Mouse (Mus musculus): Measurements from ENCODE around the gene Psmd9. TPM values are rescaled to one million over a fixed set of nuclear protein-coding genes. Genes with fewer than 3 reads are reported as not detected.

Psmd9 gene
- polyA plus RNA-seq, 1 experiment from 2014 or later: 89.3 TPM

- peaks cover 62% of the 10 kb centered on the region for H3K36me3 ChIP-seq
- H3K9ac ChIP-seq (replicated peaks): peak within 1 kb of the TSS; percentile 53; the same call in 1 of the 2 replicates
Observed at GRCm38 (mm10) chr5:123132308-123133071, 36.7 kb upstream of the Psmd9 start, which contains the start of gene Rhof. Rhof (minus strand) TSS chr5:123132692.

GRCm38 (mm10) chr5:123133083-123133783 lies 36.0 kb upstream of the Psmd9 start:
- peaks cover 73% of the 10 kb centered on the region for H3K4me1 ChIP-seq (replicated peaks)
- ATAC-seq (ENCODE audit: insufficient number of reproducible peaks, insufficient read depth, low FRiP score, low TSS enrichment, low read depth): no peak
- H3K9me3 ChIP-seq: no peaks in the 10 kb centered on the region
- H3K4me2 ChIP-seq: peak overlapping the region; percentile 100
- peaks cover 58% of the 10 kb centered on the region for H3K36me3 ChIP-seq
- H3K27ac ChIP-seq: peak overlapping the region; percentile 100
- 19% methylated on average over 18 of the region's 18 CpGs for WGBS
- peak overlapping the region; percentile 99; the same call in 1 of the 2 replicates for H3K4me3 ChIP-seq (replicated peaks)
- H3K27me3 ChIP-seq: no peaks in the 10 kb centered on the region
- no peak overlapping the region for H3K9ac ChIP-seq (replicated peaks)

More at GRCm38 (mm10) chr5:123132308-123133071, 36.7 kb upstream of the Psmd9 start, which contains the start of gene Rhof:
- peak within 1 kb of the TSS; percentile 39 for H3K4me3 ChIP-seq (replicated peaks)
- H3K9me3 ChIP-seq: no peaks in the 10 kb centered on the region
- H3K4me2 ChIP-seq: peak within 1 kb of the TSS; percentile 100
- H3K27ac ChIP-seq: peak within 1 kb of the TSS; percentile 100
- peaks cover 65% of the 10 kb centered on the region for H3K4me1 ChIP-seq (replicated peaks)
- whole genome bisulfite sequencing: 3% methylated on average over 44 of the region's 44 CpGs
- H3K27me3 ChIP-seq: no peaks in the 10 kb centered on the region
- peak; percentile 45; the same call in 1 of the 2 replicates for ATAC-seq (ENCODE audit: insufficient number of reproducible peaks, insufficient read depth, low FRiP score, low TSS enrichment, low read depth)

- ATAC-seq (ENCODE audit: insufficient number of reproducible peaks, insufficient read depth, low FRiP score, low TSS enrichment, low read depth): no peak
- Histone ChIP-seq H3K4me2 (peak overlapping the region; percentile 100), H3K4me1 (replicated peaks) (peaks cover 74% of the 10 kb centered on the region), H3K36me3 (peaks cover 53% of the 10 kb centered on the region), H3K9me3 (no peaks in the 10 kb centered on the region), H3K4me3 (replicated peaks) (0 out of 2 replicates have a peak overlapping the region, but pooled peaks have one; percentile 99), H3K27me3 (no peaks in the 10 kb centered on the region), H3K9ac (replicated peaks) (no peak overlapping the region), H3K27ac (peak overlapping the region; percentile 100)
- WGBS: 20% methylated on average over 7 of the region's 7 CpGs
Observed at GRCm38 (mm10) chr5:123133784-123134143, 35.4 kb upstream of the Psmd9 start.

- Histone ChIP-seq H3K36me3 (peaks cover 48% of the 10 kb centered on the region), H3K9ac (replicated peaks) (peak overlapping the region; percentile 100)
Observed at GRCm38 (mm10) chr5:123134186-123134874, 34.9 kb upstream of the Psmd9 start.

GRCm38 (mm10) chr5:123134875-123135382 lies 34.3 kb upstream of the Psmd9 start:
- Histone ChIP-seq H3K9me3 (no peaks in the 10 kb centered on the region), H3K4me2 (peak overlapping the region; percentile 100), H3K9ac (replicated peaks) (peak overlapping the region; percentile 100), H3K36me3 (peaks cover 42% of the 10 kb centered on the region), H3K27ac (peak overlapping the region; percentile 100), H3K4me1 (replicated peaks) (peaks cover 71% of the 10 kb centered on the region), H3K27me3 (no peaks in the 10 kb centered on the region), H3K4me3 (replicated peaks) (peak overlapping the region; percentile 99)
- no peak for ATAC-seq (ENCODE audit: insufficient number of reproducible peaks, insufficient read depth, low FRiP score, low TSS enrichment, low read depth)
- 16% methylated on average over 8 of the region's 8 CpGs for WGBS

More at GRCm38 (mm10) chr5:123134186-123134874, 34.9 kb upstream of the Psmd9 start:
- Histone ChIP-seq H3K9me3 (no peaks in the 10 kb centered on the region), H3K4me3 (replicated peaks) (peak overlapping the region; percentile 99), H3K4me2 (peak overlapping the region; percentile 100), H3K27ac (peak overlapping the region; percentile 100), H3K27me3 (no peaks in the 10 kb centered on the region), H3K4me1 (replicated peaks) (peaks cover 71% of the 10 kb centered on the region)
- no peak for ATAC-seq (ENCODE audit: insufficient number of reproducible peaks, insufficient read depth, low FRiP score, low TSS enrichment, low read depth)
- WGBS: 52% methylated on average over 13 of the region's 13 CpGs

GRCm38 (mm10) chr5:123135471-123136360 lies 33.5 kb upstream of the Psmd9 start:
- ATAC-seq (ENCODE audit: insufficient number of reproducible peaks, insufficient read depth, low FRiP score, low TSS enrichment, low read depth): no peak
- H3K9me3 ChIP-seq: no peaks in the 10 kb centered on the region
- peak overlapping the region; percentile 99 for H3K4me3 ChIP-seq (replicated peaks)
- peak overlapping the region; percentile 100 for H3K9ac ChIP-seq (replicated peaks)
- H3K36me3 ChIP-seq: peaks cover 34% of the 10 kb centered on the region
- peaks cover 71% of the 10 kb centered on the region for H3K4me1 ChIP-seq (replicated peaks)
- H3K4me2 ChIP-seq: peak overlapping the region; percentile 100
- H3K27ac ChIP-seq: peak overlapping the region; percentile 100
- H3K27me3 ChIP-seq: no peaks in the 10 kb centered on the region
- WGBS: 1% methylated on average over 30 of the region's 30 CpGs

- Histone ChIP-seq H3K4me2 (peak overlapping the region; percentile 100), H3K9ac (replicated peaks) (peak overlapping the region; percentile 100), H3K4me1 (replicated peaks) (peaks cover 68% of the 10 kb centered on the region), H3K36me3 (peaks cover 31% of the 10 kb centered on the region), H3K27ac (peak overlapping the region; percentile 100), H3K27me3 (no peaks in the 10 kb centered on the region), H3K4me3 (replicated peaks) (peak overlapping the region; percentile 99), H3K9me3 (no peaks in the 10 kb centered on the region)
- 0 out of 2 replicates have a peak, but pooled peaks have one; percentile 11 for ATAC-seq (ENCODE audit: insufficient number of reproducible peaks, insufficient read depth, low FRiP score, low TSS enrichment, low read depth)
- 1% methylated on average over 13 of the region's 13 CpGs for WGBS
Observed at GRCm38 (mm10) chr5:123136361-123137043, 32.7 kb upstream of the Psmd9 start.

DNA sequence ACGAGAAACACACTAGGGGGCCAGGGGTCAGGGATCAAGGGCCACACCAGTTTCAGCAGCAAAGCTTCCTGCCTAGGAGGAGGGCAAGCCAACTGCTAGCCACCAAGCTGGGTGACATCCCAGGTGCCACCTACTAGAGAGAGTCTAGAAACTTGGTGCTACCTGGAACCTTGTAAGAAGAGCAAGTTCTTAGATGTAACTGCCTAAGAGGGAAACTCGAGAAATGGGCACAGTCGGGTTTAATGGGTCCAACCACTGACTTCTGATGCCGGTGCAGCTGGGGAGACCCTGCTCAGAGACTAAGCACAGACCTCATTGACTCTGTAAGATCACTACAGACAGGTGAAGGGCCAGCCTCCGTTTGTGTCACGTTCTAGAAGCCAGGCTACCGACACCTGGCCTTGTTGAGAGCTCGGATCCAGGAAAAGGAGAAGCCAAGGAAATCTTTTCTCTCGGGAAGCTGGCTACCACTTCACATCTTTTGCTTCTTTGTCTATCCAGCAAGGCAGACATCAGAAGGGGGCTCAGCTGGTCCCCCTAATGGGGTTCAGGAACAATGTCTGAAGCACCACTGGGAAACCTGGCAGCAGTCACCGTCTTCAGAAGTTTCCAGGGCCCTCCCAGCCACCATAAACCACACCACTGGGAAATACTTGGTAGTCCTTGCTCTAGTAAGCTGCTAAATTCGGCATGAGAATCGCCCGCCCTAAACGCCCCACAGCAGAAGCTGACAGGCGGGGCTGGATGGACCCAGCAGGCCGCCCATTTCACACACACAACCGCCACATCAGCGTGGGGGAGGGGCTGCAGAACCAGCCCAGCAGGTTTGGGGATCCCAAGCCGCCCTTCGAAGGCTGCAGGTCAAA lies 31.9 kb upstream of the Psmd9 start:
- H3K4me3 ChIP-seq (replicated peaks): peak overlapping the region; percentile 99
- no peaks in the 10 kb centered on the region for H3K27me3 ChIP-seq
- 1% methylated on average over 20 of the region's 20 CpGs for whole genome bisulfite sequencing
- peak overlapping the region; percentile 100 for H3K4me2 ChIP-seq
- H3K4me1 ChIP-seq (replicated peaks): peaks cover 60% of the 10 kb centered on the region
- peaks cover 31% of the 10 kb centered on the region for H3K36me3 ChIP-seq
- H3K9me3 ChIP-seq: no peaks in the 10 kb centered on the region
- ATAC-seq (ENCODE audit: insufficient number of reproducible peaks, insufficient read depth, low FRiP score, low TSS enrichment, low read depth): no peak
- H3K27ac ChIP-seq: peak overlapping the region; percentile 100
- peak overlapping the region; percentile 100 for H3K9ac ChIP-seq (replicated peaks)

GRCm38 (mm10) chr5:123137910-123138229 lies 31.3 kb upstream of the Psmd9 start:
- Histone ChIP-seq H3K9ac (replicated peaks) (peak overlapping the region; percentile 100), H3K27ac (peak overlapping the region; percentile 100), H3K4me2 (peak overlapping the region; percentile 100), H3K36me3 (peaks cover 31% of the 10 kb centered on the region), H3K4me1 (replicated peaks) (peaks cover 54% of the 10 kb centered on the region), H3K27me3 (no peaks in the 10 kb centered on the region), H3K4me3 (replicated peaks) (peak overlapping the region; percentile 99), H3K9me3 (no peaks in the 10 kb centered on the region)
- WGBS: under 1% methylated on average over 6 of the region's 6 CpGs
- ATAC-seq (ENCODE audit: insufficient number of reproducible peaks, insufficient read depth, low FRiP score, low TSS enrichment, low read depth): no peak
